Mouse (Mus musculus) stomach, postnatal 0 days (tissue): ENCODE measurements around the gene Negr1.

ENCODE experiments used
- CTCF ChIP-seq: IDR thresholded peaks from 2 replicates; pipeline ENCODE4 v1.5.1; 2016; ENCODE audit warnings: antibody characterized with exemption, low read depth, mild to moderate bottlenecking, moderate library complexity
- EP300 ChIP-seq: optimal IDR thresholded peaks from 2 replicates; pipeline ENCODE3; 2016; ENCODE audit warnings: antibody characterized with exemption

- TF ChIP-seq CTCF (no peak), EP300 (no peak)
These were observed 45.3 kb downstream of the Negr1 start for GRCm38 (mm10) chr3:156606846-156607245.
